Mouse (Mus musculus): ENCODE data around the gene Creb3l4.
A peak's percentile ranks its signal among the peaks of the same experiment; 100 is the strongest.

Creb3l4 gene

DNA sequence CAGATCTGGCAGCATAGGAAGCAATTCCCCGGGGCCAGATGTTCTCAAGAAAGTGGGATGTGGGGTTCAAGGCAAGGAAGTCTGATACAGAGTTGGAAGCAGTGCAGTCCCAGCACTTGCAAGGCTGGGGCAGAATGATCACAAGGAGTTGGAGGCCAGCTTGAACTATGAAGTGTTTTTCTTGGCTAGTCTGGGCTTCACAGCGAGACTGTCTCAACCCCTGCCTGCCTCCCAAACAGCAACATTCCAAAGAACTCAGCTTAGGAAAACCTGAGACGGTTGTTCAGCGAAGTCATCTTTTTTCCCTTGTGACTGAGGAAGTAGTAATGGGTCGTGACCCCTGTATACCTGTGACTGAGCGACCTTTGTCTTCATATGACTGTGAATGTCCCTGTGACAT is 7.5 kb upstream of the Creb3l4 start:
- TF ChIP-seq GATA4 (IDR thresholded peaks at IDR 0.05; ENCODE audit: insufficient replicate concordance, low read length) = no peak

DNA sequence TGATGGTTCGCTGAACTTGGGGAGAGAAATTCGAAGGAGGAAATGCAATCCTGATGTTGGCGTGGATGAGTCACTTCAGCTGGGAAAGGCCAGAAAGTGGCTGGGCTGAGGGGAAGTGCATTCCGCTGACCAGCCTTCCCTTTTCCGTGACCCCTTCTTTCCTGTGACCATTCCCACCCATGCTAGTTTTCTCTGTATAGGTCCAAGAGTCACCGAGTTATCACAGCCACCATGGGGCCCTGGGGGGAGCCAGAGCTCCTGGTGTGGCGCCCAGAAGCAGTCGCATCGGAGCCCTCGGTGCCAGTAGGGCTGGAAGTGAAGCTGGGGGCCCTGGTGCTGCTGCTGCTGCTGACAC is 5.4 kb upstream of the Creb3l4 start:
- peak; percentile 65; the same call in 1 of the 2 replicates for TF ChIP-seq GATA4 (IDR thresholded peaks at IDR 0.05; ENCODE audit: insufficient replicate concordance, low read length)

GRCm38 (mm10) chr3:90247960-90248745 is 4.8 kb upstream of the Creb3l4 start, which contains the start of gene Slc39a1:
Gene Slc39a1 (plus strand): TSS chr3:90248172.
- no peak for TF ChIP-seq GATA4 (IDR thresholded peaks at IDR 0.05; ENCODE audit: insufficient replicate concordance, low read length)

- TF ChIP-seq GATA4 (IDR thresholded peaks at IDR 0.05; ENCODE audit: insufficient replicate concordance, low read length) = no peak
Measured at GRCm38 (mm10) chr3:90247630-90247959, 4.3 kb upstream of the Creb3l4 start.

GRCm38 (mm10) chr3:90245406-90245805 is 2.1 kb upstream of the Creb3l4 start:
- no peak for TF ChIP-seq GATA4 (IDR thresholded peaks at IDR 0.05; ENCODE audit: insufficient replicate concordance, low read length)

GRCm38 (mm10) chr3:90241669-90242358 is 1.5 kb downstream of the Creb3l4 start:
- TF ChIP-seq GATA4 (IDR thresholded peaks at IDR 0.05; ENCODE audit: insufficient replicate concordance, low read length) = no peak

DNA sequence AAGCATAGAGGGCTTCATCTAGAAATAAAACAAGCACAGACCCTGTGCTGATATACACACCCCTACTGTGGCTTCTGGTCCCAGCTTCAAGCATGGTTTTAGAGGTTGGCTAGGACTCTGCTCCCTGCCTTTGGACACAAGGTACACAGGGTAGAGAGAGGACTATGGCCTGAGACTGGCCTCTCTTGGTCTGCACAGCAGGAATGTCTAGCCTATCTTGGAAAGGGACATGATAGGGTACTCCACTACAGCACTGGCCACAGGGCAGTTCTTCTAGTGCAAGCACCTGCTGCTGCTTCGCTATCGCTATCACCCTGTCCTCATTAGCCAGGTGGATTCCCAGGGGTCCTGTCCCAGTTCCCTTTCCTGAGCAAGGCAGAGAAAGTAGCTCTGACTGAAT is 2.1 kb downstream of the Creb3l4 start:
- TF ChIP-seq GATA4 (IDR thresholded peaks at IDR 0.05; ENCODE audit: insufficient replicate concordance, low read length) = no peak

GRCm38 (mm10) chr3:90231507-90232333 is 11.6 kb downstream of the Creb3l4 start, which contains the start of gene Jtb:
Gene Jtb (plus strand): TSS chr3:90231597.
- no peak; the same call in 1 of the 2 replicates for TF ChIP-seq GATA4 (IDR thresholded peaks at IDR 0.05; ENCODE audit: insufficient replicate concordance, low read length)

DNA sequence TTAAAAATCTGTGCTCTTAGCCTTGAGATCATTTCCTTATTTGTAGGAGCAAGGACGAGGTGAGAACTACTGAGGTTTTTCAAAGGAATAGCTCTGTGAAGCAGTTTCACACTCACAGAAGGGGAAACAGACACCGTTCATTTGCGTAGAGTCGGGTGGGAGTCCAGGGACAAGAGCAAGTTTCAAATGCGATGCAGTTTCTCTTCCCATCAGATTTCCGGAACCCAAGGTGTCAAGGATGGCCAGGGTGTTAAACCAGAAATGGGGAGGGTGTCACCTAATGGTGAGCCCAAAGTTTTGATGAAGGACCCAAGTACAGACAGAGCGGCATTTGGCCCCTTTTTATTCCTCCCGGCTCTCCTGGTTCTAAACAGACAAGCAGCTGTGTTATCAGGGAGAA is 12.2 kb downstream of the Creb3l4 start:
- TF ChIP-seq GATA4 (IDR thresholded peaks at IDR 0.05; ENCODE audit: insufficient replicate concordance, low read length) = no peak

GRCm38 (mm10) chr3:90224331-90224730 is 19.0 kb downstream of the Creb3l4 start:
- TF ChIP-seq GATA4 (IDR thresholded peaks at IDR 0.05; ENCODE audit: insufficient replicate concordance, low read length) = no peak

DNA sequence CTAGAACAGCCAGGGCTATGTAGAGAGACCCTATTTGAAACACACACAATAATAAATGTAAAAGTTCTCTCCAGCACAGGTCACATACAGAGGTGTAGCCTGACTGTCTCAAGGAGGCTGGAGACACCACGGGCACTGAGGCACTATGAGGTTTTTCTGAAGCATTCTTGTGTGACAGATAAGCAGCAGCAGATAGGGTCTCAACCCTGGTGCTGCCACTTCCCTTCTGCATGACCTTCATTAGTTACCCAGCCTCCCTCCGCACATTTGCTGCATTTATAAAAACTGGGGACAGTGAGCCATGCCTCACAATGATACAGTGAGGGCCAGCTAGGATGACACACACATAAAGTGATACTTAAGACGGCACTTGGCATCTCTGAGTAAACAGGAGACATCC is 20.4 kb downstream of the Creb3l4 start:
- no peak for TF ChIP-seq GATA4 (IDR thresholded peaks at IDR 0.05; ENCODE audit: insufficient replicate concordance, low read length)

- TF ChIP-seq GATA4 (IDR thresholded peaks at IDR 0.05; ENCODE audit: insufficient replicate concordance, low read length) = no peak
Measured at GRCm38 (mm10) chr3:90222455-90222854, 20.9 kb downstream of the Creb3l4 start.

DNA sequence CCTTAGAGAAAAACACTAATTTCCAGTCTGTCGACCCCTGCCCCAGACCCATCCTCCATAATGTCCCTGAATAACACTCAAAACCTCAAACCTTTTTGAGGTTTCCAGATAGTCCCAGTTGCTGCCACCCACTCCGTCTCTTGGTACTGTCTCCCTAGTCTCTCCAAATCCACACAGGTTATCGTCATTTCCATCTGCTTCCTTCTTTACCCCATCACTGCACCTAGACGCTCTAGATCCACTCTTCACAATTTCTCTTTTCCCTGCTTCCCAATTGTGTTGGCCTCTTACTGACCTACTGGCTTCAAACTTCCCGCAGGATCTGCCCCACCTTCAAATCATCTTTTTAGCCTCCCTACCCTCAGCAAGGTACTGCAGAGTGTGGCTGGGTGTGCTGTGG is 22.2 kb downstream of the Creb3l4 start:
- no peak for TF ChIP-seq GATA4 (IDR thresholded peaks at IDR 0.05; ENCODE audit: insufficient replicate concordance, low read length)

DNA sequence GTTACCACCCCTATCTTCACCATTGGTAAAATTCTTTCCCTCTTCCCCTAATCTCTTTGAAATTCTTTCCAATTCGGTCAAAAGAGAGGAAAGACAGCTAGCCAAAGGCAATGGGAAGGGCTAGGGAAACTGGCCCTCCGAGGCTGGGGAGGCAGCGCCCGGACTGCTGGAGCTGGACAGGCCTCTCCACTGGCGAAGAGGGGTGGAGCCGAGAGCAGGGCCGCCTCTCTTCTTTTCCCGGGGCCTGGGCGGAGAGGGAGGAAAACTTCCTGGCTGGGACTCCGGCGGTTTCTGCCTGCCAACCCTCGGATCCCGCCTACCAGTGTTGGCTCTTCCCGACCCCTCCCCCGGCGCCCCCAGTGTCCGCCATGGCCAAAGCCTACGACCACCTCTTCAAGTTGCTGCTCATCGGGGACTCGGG is 22.8 kb downstream of the Creb3l4 start:
- no peak for TF ChIP-seq GATA4 (IDR thresholded peaks at IDR 0.05; ENCODE audit: insufficient replicate concordance, low read length)

DNA sequence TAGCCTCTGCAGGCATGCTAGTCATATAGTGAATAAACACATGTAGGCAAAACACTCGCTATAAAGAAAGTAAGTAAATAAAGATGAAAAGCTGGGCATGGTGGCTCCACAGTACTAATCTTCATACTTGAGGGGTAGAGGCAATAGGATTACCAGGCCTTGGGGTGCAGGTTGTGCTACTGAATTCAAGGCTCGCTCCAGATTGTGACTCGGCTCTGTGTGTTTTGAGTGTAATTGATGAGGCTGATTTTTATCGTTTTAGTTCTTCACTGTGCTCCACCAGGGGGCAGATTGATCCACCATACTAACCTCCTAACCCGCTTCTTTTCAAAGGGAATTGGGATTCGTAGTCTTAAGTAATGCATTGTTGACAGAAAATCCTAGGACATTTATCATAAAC is 23.2 kb downstream of the Creb3l4 start:
- TF ChIP-seq GATA4 (IDR thresholded peaks at IDR 0.05; ENCODE audit: insufficient replicate concordance, low read length) = no peak
